Mouse (Mus musculus) limb, embryonic 14.5 days (tissue): ENCODE results near the gene Rcvrn. TPM values are rescaled to one million over a fixed set of nuclear protein-coding genes. Genes with fewer than 3 reads are reported as not detected.
A peak's percentile ranks its signal among the peaks of the same experiment; 100 is the strongest.

Experiments
- ATAC-seq: fragments of 200-750 bp; cut with Nextera tagmentation; 2 replicates; pipeline ENCODE4 v1.8.0; 2017; ENCODE audit warnings: low read depth, moderate number of reproducible peaks, moderate TSS enrichment; ENCODE audit not compliant: low FRiP score
- DNase-seq: peaks from one replicate; pipeline ENCODE4 v3.0.0-alpha.2; 2015; ENCODE audit warnings: low spot score
- H3K27ac ChIP-seq: fragments of 300-500 bp; sonication (generic); replicated peaks from 2 replicates; pipeline ENCODE4 v1.5.1; 2014; ENCODE audit warnings: low read depth, mild to moderate bottlenecking, low read length, moderate library complexity, mixed read lengths
- H3K27me3 ChIP-seq: fragments of 300-500 bp; sonication (generic); 2 replicates; pipeline ENCODE4 v1.6.1; 2014; ENCODE audit warnings: low read length, mixed read lengths; ENCODE audit not compliant: control insufficient read depth, insufficient read depth
- H3K36me3 ChIP-seq: fragments of 300-500 bp; sonication (generic); 2 replicates; pipeline ENCODE4 v1.6.1; 2014; ENCODE audit warnings: mild to moderate bottlenecking, low read length, moderate library complexity, mixed read lengths; ENCODE audit not compliant: control insufficient read depth, insufficient read depth
- H3K4me1 ChIP-seq: fragments of 300-500 bp; sonication (generic); 2 replicates; pipeline ENCODE4 v1.6.1; 2014; ENCODE audit warnings: antibody characterized with exemption, low read length, mixed read lengths; ENCODE audit not compliant: control insufficient read depth, insufficient read depth
- H3K4me2 ChIP-seq: fragments of 300-500 bp; sonication (generic); replicated peaks from 2 replicates; pipeline ENCODE4 v1.6.1; 2014; ENCODE audit warnings: low read depth, mild to moderate bottlenecking, low read length, moderate library complexity; ENCODE audit not compliant: severe bottlenecking
- H3K4me3 ChIP-seq: fragments of 300-500 bp; sonication (generic); replicated peaks from 2 replicates; pipeline ENCODE4 v1.5.1; 2014; ENCODE audit warnings: low read length
- H3K9ac ChIP-seq: fragments of 300-500 bp; sonication (generic); 2 replicates; pipeline ENCODE4 v1.6.1; 2014; ENCODE audit warnings: mild to moderate bottlenecking, low read depth, low read length, moderate library complexity; ENCODE audit not compliant: severe bottlenecking
- H3K9me3 ChIP-seq: fragments of 300-500 bp; sonication (generic); 2 replicates; pipeline ENCODE4 v1.6.1; 2016; ENCODE audit warnings: low read length; ENCODE audit not compliant: control insufficient read depth
- POLR2A ChIP-seq: fragments of 200-500 bp; IDR thresholded peaks from 2 replicates; pipeline ENCODE4 v1.8.0; 2012; ENCODE audit warnings: inconsistent platforms, mild to moderate bottlenecking, moderate library complexity, borderline replicate concordance; ENCODE audit not compliant: insufficient read depth, insufficient read length; ENCODE audit errors: extremely low read depth
- WGBS: fragments of 180-500 bp; shearing (Covaris S2); extraction: QIAGEN DNeasy Blood & Tissue Kit; methylation state at CpG from one replicate; pipeline ENCODE4 v1.1.7; 2014; 5-methylcytosine and 5-hydroxymethylcytosine counted together
- polyA plus RNA-seq, 2 experiments: library from polyadenylated mRNA; depleted of rRNA in 1 of 2; stranded (reverse) in 1 of 2; unstranded in 1 of 2; fragments of >200 nt; fragmentation: Nextera tagmentation in 1 of 2; extraction: Ambion mirVana in 1 of 2; gene quantifications; 2 replicates each; pipeline versions ENCODE4 v1.2.1 to v1.2.3; 2012 to 2014

Rcvrn gene
- polyA plus RNA-seq (2012; rRNA removed) = 0.09 and 0.11 TPM in 2 replicates
- not detected in 2 replicates for polyA plus RNA-seq (2014; fragmentation: Nextera tagmentation; extraction: Ambion mirVana)

DNA sequence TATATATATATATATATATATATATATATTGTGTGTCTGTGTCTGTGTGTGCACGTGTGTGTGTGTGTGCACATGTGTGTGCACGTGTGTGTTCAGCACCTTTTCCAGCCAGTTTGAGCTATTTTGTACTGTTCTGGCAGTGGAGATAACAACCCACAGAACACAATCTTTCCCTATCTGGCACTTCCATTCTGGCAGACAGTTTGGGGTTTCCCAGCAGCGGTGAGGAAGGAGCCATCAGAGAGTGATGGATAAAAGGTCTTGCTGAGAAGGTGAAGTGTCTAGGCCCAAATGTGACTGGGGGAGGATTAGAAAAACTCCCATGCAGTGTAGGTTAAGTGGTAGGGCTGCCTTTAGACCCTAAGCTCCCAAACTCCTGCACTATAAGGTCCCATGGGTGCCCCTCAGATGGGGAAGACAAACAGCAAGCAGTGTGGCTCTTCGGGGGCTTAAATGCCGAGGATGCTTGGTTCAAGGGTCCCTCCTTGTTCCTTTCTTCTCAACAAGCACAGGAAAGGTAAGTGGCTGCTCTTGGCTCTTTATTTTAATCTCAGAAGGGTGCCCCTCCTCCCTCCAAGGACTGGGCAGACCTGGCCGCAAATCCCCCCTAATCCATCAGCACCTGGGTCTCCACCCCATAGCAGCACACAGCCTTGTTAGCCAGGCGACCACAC is at the start of gene Rcvrn:
TSS of gene Rcvrn (plus strand) at position 624 of the 674 bp plus-strand sequence.
- WGBS = 73% methylated on average over 7 of the region's 7 CpGs
- Histone ChIP-seq H3K4me3 (no peak within 1 kb of the TSS), H3K9ac (no peak within 1 kb of the TSS), H3K27ac (no peak within 1 kb of the TSS), H3K27me3 (no peaks in the 10 kb centered on the region), H3K4me1 (no peaks in the 10 kb centered on the region), H3K36me3 (no peaks in the 10 kb centered on the region), H3K9me3 (no peaks in the 10 kb centered on the region), H3K4me2 (no peak within 1 kb of the TSS)
- DNase-seq = no peak
- no peak for ATAC-seq
- no peak for TF ChIP-seq POLR2A

- ATAC-seq (no peak), DNase-seq (peak; percentile 53)
- no peak overlapping the region for H3K9ac ChIP-seq
- H3K36me3 ChIP-seq = no peaks in the 10 kb centered on the region
- H3K4me2 ChIP-seq = no peak overlapping the region
- no peaks in the 10 kb centered on the region for H3K27me3 ChIP-seq
- H3K9me3 ChIP-seq = no peaks in the 10 kb centered on the region
- TF ChIP-seq POLR2A = no peak
- 33% methylated on average over 5 of the region's 5 CpGs for WGBS
- H3K4me3 ChIP-seq = no peak overlapping the region
- H3K4me1 ChIP-seq = peaks cover 3% of the 10 kb centered on the region
- no peak overlapping the region for H3K27ac ChIP-seq
Measured at GRCm38 (mm10) chr11:67647745-67648144, 47.4 kb upstream of the Rcvrn start.

GRCm38 (mm10) chr11:67648651-67649407 is 46.3 kb upstream of the Rcvrn start:
- WGBS = 79% methylated on average over 11 of the region's 11 CpGs
- ATAC-seq (no peak), DNase-seq (no peak)

GRCm38 (mm10) chr11:67649971-67650707 is 45.0 kb upstream of the Rcvrn start:
- Histone ChIP-seq H3K9ac (no peak overlapping the region), H3K4me1 (peaks cover 3% of the 10 kb centered on the region), H3K36me3 (no peaks in the 10 kb centered on the region), H3K9me3 (no peaks in the 10 kb centered on the region), H3K27ac (no peak overlapping the region), H3K4me3 (no peak overlapping the region), H3K4me2 (no peak overlapping the region), H3K27me3 (no peaks in the 10 kb centered on the region)
- DNase-seq (no peak), ATAC-seq (no peak)
- TF ChIP-seq POLR2A = no peak
- WGBS = 68% methylated on average over 10 of the region's 10 CpGs

More at GRCm38 (mm10) chr11:67648651-67649407, 46.3 kb upstream of the Rcvrn start:
- TF ChIP-seq POLR2A = no peak
- Histone ChIP-seq H3K9me3 (no peaks in the 10 kb centered on the region), H3K36me3 (no peaks in the 10 kb centered on the region), H3K4me2 (no peak overlapping the region), H3K4me1 (peaks cover 3% of the 10 kb centered on the region), H3K9ac (no peak overlapping the region), H3K27ac (no peak overlapping the region), H3K27me3 (no peaks in the 10 kb centered on the region), H3K4me3 (no peak overlapping the region)

DNA sequence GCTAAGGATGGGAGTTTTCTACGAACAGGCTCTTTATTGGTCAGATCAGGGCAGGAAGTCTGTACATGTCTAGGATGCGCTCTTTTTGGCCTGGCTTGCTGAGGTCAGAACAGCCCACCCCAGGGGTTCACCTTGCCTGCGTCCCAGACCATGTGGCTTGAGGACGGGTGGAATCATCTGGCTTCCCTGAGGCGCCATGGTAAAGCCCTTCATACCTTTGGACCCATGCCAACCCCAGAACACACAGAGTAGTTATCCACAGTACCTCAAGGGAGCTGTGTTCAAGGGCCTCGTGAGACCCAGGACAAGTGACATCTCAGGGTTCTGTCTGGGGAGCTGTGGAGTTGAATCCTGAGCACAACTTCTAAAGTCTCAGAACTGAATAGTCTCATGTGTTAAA is 43.4 kb upstream of the Rcvrn start:
- no peaks in the 10 kb centered on the region for H3K9me3 ChIP-seq
- TF ChIP-seq POLR2A = no peak
- ATAC-seq = no peak
- WGBS = 64% methylated on average over 6 of the region's 6 CpGs
- H3K4me2 ChIP-seq = no peak overlapping the region
- no peaks in the 10 kb centered on the region for H3K27me3 ChIP-seq
- no peak overlapping the region for H3K9ac ChIP-seq
- no peak overlapping the region for H3K4me3 ChIP-seq
- peaks cover 3% of the 10 kb centered on the region for H3K4me1 ChIP-seq
- no peak for DNase-seq
- H3K36me3 ChIP-seq = no peaks in the 10 kb centered on the region
- H3K27ac ChIP-seq = no peak overlapping the region
